Mouse (Mus musculus) hindlimb bud, embryonic 11.5 days (tissue): ENCODE data around the gene Lmtk2.

Experiments used
- DNase-seq: peaks from one replicate; pipeline ENCODE4 v3.0.0-alpha.2; 2012; ENCODE audit warnings: low read depth, low spot score; ENCODE audit errors: extremely low spot score

Gene Lmtk2

DNA sequence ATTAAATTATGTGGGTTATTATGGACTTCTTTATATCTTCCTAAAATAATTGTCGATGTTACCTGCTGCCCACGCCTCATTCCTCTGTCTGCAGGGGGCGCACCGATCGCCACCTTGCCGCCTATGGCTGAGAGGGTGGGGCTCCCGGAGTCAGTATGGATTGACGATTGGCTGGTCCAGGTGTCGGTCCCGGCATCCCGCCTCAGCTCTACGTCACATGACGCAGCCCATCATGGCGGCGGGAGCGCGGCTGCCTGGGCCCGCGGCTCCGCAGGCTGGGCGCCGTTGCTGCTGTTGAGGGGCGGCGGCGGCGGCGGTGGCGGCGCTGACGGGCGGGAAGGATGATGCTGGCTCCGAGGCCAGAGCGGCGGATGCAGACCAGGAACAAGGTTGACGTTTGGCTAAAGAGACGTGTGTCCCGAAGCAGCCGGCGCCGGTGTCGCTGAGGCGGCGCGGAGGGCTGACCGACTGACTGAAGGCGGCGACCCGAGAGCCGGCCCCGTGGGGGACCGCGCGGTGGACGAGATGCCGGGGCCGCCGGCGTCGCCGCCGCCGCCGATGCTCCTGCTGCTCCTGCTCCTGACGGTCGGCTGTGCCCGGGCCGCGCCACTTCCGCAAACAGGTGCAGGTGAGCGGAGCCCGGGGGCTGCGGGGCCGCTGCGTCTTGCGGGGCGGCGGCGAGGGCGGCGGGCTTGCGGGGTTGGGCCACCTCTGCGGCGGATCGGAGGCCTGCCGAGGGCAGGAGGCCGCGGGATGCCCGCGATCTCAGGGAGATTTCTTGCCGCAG lies at the start of gene Lmtk2:
Lmtk2 (plus strand) TSS at position 288 of the 787 bp plus-strand sequence.
- DNase-seq = peak; percentile 74

DNA sequence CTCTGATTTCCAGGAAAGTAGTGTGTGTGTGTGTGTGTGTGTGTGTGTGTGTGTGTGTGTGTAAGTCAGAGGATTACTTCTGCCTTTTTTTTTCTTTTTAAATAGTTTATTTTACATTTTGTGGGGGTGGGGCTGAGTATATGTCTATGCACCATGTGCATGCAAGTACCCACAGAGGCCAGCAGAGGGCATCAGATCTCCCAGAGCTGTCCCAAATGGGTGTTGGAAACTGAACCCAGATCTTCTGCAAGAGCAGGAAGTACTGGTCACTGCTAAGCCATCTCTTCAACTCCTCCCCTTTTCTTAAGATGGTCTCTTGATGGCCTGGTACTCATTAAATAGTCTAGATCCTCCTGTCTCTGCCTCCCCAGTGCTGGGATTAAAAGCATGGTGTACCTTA lies 49.0 kb upstream of the Lmtk2 start:
- DNase-seq = no peak

DNA sequence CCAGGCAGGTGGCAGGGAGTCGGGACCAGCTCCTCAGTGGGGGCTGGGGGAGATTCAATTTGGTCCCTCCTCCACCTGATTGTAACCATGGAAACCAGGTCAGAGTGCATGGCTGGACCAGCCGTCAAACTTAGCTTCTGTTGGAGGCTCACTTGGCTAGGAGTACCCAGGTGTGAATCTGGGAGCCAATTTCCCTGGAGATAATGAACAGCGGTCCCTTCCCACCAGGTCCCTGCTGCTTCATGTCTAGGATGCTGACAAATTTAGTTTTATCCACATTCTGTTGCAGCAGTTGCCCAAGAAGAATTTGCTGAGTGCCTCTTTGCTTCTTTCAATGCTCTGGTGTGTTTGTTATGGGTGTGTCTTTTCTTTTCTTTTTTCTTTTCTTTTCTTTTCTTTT lies 46.8 kb upstream of the Lmtk2 start:
- no peak for DNase-seq

DNA sequence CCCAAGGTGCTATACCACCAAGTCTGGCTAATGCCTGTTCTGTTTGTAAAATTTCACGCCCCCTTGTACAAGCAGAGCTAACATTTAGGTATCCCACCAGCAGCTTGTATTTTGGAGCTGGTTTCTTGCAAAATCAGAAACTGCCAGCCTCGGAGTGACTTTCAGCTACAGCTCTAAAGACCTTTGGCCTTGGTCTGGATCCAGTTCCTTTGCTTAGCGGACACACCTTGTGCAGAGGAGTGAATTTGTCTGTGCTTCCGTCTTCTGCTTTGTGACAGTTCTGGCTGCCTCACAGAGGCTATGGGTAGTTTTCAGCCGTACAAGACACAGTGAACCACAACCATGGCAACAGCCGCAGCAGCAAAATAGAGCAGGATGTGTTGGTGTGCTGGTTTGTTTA lies 45.9 kb upstream of the Lmtk2 start:
- no peak for DNase-seq

GRCm38 (mm10) chr5:144064093-144064492 lies 36.1 kb upstream of the Lmtk2 start:
- no peak for DNase-seq

- no peak for DNase-seq
These were observed 34.2 kb upstream of the Lmtk2 start for GRCm38 (mm10) chr5:144066036-144066435.

DNA sequence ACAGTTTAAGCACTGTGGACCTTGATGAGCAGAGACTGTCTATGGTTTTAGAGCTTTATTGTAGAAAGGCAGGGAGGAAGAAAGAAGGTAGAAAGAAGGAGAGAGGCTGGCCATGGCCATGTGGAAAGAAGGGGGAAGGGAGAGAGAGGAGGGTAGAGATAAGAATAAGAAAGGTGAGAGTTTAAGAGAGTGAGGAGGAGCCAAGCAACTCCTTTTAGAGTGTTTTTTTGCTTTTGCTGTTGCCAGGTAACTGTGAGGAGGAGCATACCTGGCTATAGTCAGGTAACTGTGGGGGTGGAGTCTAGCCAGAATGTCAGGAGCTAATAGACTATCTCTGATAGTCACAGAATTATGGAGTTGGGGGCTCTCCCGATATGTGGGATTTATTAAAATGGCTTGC lies 30.2 kb upstream of the Lmtk2 start:
- DNase-seq = no peak

DNA sequence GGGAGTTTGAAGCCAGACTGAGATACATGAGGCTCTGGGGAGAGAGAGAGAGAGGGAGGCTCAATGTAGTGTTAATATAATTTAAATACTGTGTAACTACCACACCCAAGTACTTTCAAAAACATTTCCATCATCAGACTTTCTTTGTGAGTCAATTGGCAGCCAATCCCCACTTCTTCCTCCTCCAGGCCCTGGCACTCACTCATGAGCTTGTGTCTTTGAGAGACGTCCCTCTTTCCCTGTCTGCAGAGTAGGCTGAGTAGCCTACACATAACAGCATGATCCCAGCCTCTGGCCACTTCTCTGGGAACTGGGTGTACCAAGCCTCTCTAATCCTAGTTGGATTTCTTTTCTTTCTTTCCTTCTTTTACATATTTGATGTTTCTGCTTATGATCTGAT lies 29.0 kb upstream of the Lmtk2 start:
- DNase-seq = no peak

DNA sequence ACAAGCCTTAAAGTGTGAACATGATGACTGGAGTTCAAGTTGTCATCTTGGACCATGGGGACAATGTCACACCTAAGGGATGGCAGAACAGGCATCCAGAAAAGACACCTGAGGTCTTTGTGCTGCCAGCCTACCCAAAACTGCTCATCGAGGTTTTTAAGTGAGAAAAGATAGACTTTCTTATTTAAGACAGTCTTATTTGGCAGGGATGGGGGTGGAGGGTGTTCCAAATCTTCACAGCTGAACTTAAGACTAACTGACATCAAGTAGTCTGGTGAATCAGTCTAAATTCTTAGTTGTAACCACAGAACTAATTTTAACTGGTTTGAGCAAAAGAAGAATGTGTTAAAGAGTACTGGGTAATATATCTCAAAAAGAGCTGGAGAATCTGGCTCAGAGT lies 22.7 kb upstream of the Lmtk2 start:
- no peak for DNase-seq

- no peak for DNase-seq
These were observed 19.4 kb upstream of the Lmtk2 start for GRCm38 (mm10) chr5:144080886-144081285.

- DNase-seq = no peak
These were observed 18.2 kb upstream of the Lmtk2 start for GRCm38 (mm10) chr5:144082006-144082405.

- DNase-seq = no peak
These were observed 16.7 kb upstream of the Lmtk2 start for GRCm38 (mm10) chr5:144083521-144083920.

DNA sequence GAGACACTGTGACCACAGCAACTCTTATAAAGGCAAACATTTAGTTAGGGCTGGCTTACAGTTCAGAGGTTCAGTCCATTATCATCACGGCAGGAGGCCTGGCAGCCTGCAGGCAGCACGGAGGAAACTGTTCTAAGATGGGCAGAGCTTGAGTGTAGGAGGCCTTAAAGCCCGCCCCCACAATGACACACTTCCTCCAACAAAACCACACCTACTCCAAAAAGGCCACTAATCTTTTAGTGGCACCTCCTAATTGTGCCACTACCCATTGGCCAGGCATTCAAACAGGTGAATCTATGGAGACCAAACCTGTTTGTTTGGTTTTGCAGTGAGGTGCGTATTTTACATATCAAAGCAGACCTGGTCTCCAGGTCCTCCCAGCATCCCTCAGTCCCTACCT lies 16.0 kb upstream of the Lmtk2 start:
- DNase-seq = no peak

- no peak for DNase-seq
These were observed 14.5 kb upstream of the Lmtk2 start for GRCm38 (mm10) chr5:144085696-144086095.

- DNase-seq = no peak
These were observed 13.7 kb upstream of the Lmtk2 start for GRCm38 (mm10) chr5:144086494-144086893.

DNA sequence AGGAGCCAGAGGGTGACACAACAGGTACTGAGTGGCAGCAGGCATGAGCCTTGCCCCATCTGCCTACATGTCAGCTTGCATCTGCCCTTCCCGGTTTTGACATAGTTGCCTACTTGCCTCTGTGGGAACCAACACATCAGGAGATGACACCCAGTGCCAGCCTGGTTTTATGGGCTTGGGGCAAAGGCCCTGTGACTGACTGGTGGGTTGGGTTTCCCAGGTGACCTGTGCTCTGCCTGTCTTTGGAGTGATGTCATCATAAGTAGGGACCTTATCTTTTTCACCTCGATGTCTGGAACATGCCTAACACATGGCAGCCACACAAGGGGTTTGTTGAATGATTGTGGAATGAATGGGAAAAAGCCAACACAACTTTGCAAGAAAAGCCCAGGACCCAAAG lies 11.9 kb upstream of the Lmtk2 start:
- DNase-seq = no peak

DNA sequence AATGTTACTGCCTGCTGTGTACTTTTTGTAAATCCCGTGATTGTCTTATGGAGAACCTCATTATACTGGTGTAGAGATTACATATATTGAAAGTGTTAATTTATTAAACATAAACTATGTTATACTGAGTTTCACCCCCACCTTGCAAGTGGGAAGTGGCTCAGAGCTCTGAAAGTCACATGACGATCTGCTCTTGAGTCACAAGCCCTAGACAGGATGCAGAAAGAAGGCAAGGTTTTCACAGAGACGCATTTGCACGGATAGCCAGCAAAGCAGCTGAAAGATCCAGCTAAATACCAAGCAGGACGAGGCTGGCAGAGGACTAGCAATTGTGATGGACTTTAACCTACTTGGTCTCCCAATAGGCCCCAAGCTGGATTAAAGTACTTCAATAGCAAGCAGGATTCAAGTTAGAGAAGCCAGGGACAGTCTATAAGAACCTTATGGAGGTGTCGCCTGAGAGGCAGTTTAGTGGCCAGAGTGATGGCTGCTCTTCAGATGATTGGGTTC lies 4.7 kb upstream of the Lmtk2 start:
- no peak for DNase-seq

- DNase-seq = no peak
These were observed 2.2 kb upstream of the Lmtk2 start for GRCm38 (mm10) chr5:144097902-144098639.

DNA sequence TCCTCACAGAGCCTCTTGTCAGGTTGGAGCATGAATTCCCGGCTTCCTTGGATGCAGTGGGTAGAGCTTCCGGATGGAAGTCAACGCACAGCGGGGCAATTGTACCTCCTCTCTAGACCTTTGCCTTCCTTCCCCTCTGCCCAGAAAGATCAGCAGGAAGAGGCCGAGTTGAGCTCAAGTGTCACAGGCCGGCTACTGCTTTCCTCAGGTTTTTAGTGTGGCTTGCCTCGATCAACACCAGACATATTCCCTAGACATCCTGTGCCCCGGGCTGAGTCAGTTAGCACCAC lies 1.7 kb upstream of the Lmtk2 start:
- no peak for DNase-seq

GRCm38 (mm10) chr5:144100948-144101347 lies 712 bp downstream of the Lmtk2 start:
- no peak for DNase-seq

GRCm38 (mm10) chr5:144105070-144105469 lies 4.8 kb downstream of the Lmtk2 start:
- DNase-seq = no peak

GRCm38 (mm10) chr5:144105471-144106129 lies 5.4 kb downstream of the Lmtk2 start:
- no peak for DNase-seq
